Mouse (Mus musculus): ENCODE results near the gene Gramd1b. TPM values are rescaled to one million over a fixed set of nuclear protein-coding genes. Genes with fewer than 3 reads are reported as not detected.

The Gramd1b gene
- 5.5 and 7.1 TPM in 2 replicates for polyA plus RNA-seq (2014; fragmentation: Nextera tagmentation; extraction: Ambion mirVana)

DNA sequence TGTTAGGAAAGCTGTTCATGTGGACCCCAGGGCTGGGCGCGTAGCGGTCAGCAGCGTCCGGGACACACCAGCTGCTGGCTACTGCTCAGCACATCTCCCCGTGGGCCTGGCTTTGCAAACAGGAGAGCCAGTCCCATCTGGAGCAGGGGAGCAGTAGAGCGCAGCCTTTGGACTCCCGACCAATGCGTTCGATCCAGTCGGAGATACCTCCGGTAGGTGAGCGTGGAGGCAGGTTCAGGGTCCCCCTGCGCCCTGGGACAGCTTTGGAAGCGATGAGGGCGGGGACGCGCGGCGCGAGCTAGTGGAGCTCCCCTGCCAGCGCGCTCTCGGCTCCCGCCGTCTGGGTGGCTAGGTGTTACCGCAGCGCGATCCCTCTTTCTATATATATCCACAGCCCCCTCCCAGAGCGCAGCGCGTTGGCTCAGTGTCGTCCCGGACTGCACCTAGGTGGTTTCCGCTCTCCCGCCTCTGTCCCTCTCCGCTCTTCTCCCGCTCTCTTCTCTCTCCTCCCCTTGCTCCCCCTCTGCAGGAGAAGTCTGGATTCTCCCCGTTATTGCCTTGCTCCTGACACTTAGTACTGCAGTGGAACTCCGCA lies at the start of gene Gramd1b:
Gramd1b (minus strand) TSS at position 357 of the 595 bp plus-strand sequence.
- peaks cover 16% of the 10 kb centered on the region; the same call in 1 of the 2 replicates for H3K27me3 ChIP-seq (replicated peaks; ENCODE audit: control insufficient read depth, insufficient read depth, low read length)
- H3K9me3 ChIP-seq (ENCODE audit: control insufficient read depth, low read length): no peaks in the 10 kb centered on the region
- H3K4me1 ChIP-seq (ENCODE audit: control insufficient read depth, insufficient read depth, low read length): peaks cover 12% of the 10 kb centered on the region
- no peak within 1 kb of the TSS for H3K27ac ChIP-seq (replicated peaks; ENCODE audit: low read depth, low read length)
- ATAC-seq (ENCODE audit: low read depth) (peak; percentile 67), DNase-seq (ENCODE audit: low spot score) (peak; percentile 44)
- peak within 1 kb of the TSS; percentile 53 for H3K4me3 ChIP-seq (ENCODE audit: low read depth, low read length)
- under 1% methylated on average over 37 of the region's 40 CpGs for WGBS
- no peaks in the 10 kb centered on the region for H3K36me3 ChIP-seq (ENCODE audit: control insufficient read depth, insufficient read depth, low read length)
- peak within 1 kb of the TSS; percentile 92 for H3K4me2 ChIP-seq (ENCODE audit: low read depth, low read length)
- peak within 1 kb of the TSS; percentile 64 for H3K9ac ChIP-seq (ENCODE audit: low read depth, low read length)

GRCm38 (mm10) chr9:40578726-40579625 lies 47.8 kb upstream of the Gramd1b start:
- peaks cover 8% of the 10 kb centered on the region; the same call in 1 of the 2 replicates for H3K4me1 ChIP-seq (ENCODE audit: control insufficient read depth, insufficient read depth, low read length)
- H3K9me3 ChIP-seq (ENCODE audit: control insufficient read depth, low read length): no peaks in the 10 kb centered on the region
- H3K4me2 ChIP-seq (ENCODE audit: low read depth, low read length): no peak overlapping the region
- H3K27me3 ChIP-seq (replicated peaks; ENCODE audit: control insufficient read depth, insufficient read depth, low read length): no peaks in the 10 kb centered on the region
- H3K36me3 ChIP-seq (ENCODE audit: control insufficient read depth, insufficient read depth, low read length): no peaks in the 10 kb centered on the region
- no peak overlapping the region for H3K4me3 ChIP-seq (ENCODE audit: low read depth, low read length)
- 60% methylated on average over 11 of the region's 11 CpGs for WGBS
- H3K27ac ChIP-seq (replicated peaks; ENCODE audit: low read depth, low read length): no peak overlapping the region
- ATAC-seq (ENCODE audit: low read depth) (no peak), DNase-seq (ENCODE audit: low spot score) (no peak)
- no peak overlapping the region for H3K9ac ChIP-seq (ENCODE audit: low read depth, low read length)

DNA sequence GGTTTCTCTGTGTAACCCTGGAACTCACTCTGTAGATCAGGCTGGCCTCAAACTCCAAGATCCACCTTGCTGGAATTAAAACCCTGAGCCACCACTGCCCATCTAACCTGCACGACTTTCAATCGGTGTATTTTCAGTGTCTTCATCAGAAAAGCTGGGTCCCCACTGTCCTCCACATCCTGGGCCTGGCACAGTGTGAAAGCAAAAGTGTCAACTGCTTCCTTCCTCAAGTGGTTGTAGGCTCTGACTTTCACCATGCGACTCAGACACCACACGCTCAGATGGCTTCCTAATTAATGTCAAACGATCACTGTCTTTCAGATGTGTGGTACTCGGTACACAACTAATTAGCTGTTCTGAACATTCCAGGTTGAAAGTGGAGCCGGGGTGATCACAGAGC lies 45.9 kb upstream of the Gramd1b start:
- Histone ChIP-seq H3K9ac (ENCODE audit: low read depth, low read length) (no peak overlapping the region), H3K4me1 (ENCODE audit: control insufficient read depth, insufficient read depth, low read length) (peaks cover 8% of the 10 kb centered on the region; the same call in 1 of the 2 replicates), H3K27me3 (replicated peaks; ENCODE audit: control insufficient read depth, insufficient read depth, low read length) (no peaks in the 10 kb centered on the region), H3K27ac (replicated peaks; ENCODE audit: low read depth, low read length) (no peak overlapping the region), H3K4me2 (ENCODE audit: low read depth, low read length) (no peak overlapping the region), H3K36me3 (ENCODE audit: control insufficient read depth, insufficient read depth, low read length) (no peaks in the 10 kb centered on the region), H3K9me3 (ENCODE audit: control insufficient read depth, low read length) (no peaks in the 10 kb centered on the region), H3K4me3 (ENCODE audit: low read depth, low read length) (no peak overlapping the region)
- 66% methylated on average over 7 of the region's 7 CpGs for WGBS
- ATAC-seq (ENCODE audit: low read depth) (no peak), DNase-seq (ENCODE audit: low spot score) (no peak)

DNA sequence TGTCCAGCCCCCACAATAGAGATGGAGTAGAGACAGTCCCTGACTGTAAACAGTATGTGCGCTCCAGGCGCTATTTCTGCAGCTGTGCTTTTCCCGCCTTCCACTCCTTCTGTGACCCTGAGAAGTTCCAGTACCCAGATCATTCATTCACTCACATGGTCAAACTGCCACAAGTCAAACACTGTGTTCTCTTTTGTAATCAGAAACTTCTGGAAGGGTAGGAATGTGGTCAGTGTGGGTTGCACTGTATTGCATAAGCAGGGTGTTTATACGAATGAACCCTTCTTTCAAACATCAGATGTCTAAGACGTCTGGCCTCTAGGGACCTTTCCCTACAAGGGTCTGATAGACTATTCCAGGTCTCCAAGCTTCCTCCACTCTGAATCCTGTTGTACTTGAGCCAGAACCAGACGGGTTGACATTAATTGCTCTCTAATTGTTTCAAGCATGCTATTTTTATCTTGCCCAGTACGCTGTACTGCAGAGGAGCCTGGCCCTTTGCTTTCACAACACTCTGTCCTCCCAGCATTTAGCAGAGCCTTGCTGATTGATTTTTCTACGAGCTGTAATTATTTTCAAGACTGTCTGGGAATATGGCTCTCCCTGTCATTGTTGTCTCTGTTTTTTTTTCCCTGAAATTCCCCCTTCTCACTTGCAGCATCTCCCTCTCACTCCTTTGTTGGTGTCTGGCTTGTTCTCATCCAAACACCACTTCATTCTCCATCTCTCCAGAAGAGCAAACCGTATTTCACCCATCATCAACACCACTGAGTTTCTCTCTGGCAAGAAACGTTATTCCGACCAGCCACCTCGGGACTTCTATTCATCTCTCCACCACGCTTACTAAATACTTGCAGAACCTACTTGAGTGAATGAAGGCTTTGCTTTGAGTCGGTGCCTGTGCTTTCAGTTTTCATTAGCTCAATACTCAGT lies 44.1 kb upstream of the Gramd1b start:
- Histone ChIP-seq H3K4me1 (ENCODE audit: control insufficient read depth, insufficient read depth, low read length) (peaks cover 8% of the 10 kb centered on the region; the same call in 1 of the 2 replicates), H3K4me2 (ENCODE audit: low read depth, low read length) (no peak overlapping the region), H3K4me3 (ENCODE audit: low read depth, low read length) (no peak overlapping the region), H3K9me3 (ENCODE audit: control insufficient read depth, low read length) (no peaks in the 10 kb centered on the region), H3K9ac (ENCODE audit: low read depth, low read length) (no peak overlapping the region), H3K27me3 (replicated peaks; ENCODE audit: control insufficient read depth, insufficient read depth, low read length) (no peaks in the 10 kb centered on the region), H3K36me3 (ENCODE audit: control insufficient read depth, insufficient read depth, low read length) (no peaks in the 10 kb centered on the region), H3K27ac (replicated peaks; ENCODE audit: low read depth, low read length) (no peak overlapping the region)
- peak; percentile 75 for ATAC-seq (ENCODE audit: low read depth)
- WGBS: 41% methylated on average over 14 of the region's 14 CpGs
- DNase-seq (ENCODE audit: low spot score): peak; percentile 63

DNA sequence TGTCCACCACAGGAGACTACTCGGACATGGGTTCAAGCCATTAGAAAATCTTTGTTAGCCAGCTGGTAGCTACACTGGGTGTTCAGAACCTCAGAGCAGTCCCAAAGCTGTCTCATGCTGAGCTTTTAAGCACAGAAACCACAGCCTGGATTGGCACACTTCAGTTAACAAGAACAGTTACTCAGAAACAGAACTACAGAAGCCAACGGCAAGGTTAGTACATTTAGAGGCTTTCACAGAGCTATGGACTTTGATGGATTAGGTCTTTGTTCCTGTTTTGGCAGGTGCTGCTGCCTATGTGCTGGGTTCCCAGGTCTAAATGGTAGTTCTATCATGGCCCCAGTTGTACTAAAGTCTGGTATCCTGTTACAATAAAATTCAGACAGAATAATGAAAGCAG lies 40.1 kb upstream of the Gramd1b start:
- H3K9ac ChIP-seq (ENCODE audit: low read depth, low read length): no peak overlapping the region
- WGBS: 71% methylated on average over 2 of the region's 2 CpGs
- no peak for ATAC-seq (ENCODE audit: low read depth)
- H3K36me3 ChIP-seq (ENCODE audit: control insufficient read depth, insufficient read depth, low read length): no peaks in the 10 kb centered on the region
- no peak overlapping the region for H3K4me2 ChIP-seq (ENCODE audit: low read depth, low read length)
- H3K9me3 ChIP-seq (ENCODE audit: control insufficient read depth, low read length): no peaks in the 10 kb centered on the region
- no peak overlapping the region for H3K4me3 ChIP-seq (ENCODE audit: low read depth, low read length)
- DNase-seq (ENCODE audit: low spot score): no peak
- H3K27ac ChIP-seq (replicated peaks; ENCODE audit: low read depth, low read length): no peak overlapping the region
- no peaks in the 10 kb centered on the region for H3K27me3 ChIP-seq (replicated peaks; ENCODE audit: control insufficient read depth, insufficient read depth, low read length)
- H3K4me1 ChIP-seq (ENCODE audit: control insufficient read depth, insufficient read depth, low read length): peaks cover 8% of the 10 kb centered on the region; the same call in 1 of the 2 replicates

DNA sequence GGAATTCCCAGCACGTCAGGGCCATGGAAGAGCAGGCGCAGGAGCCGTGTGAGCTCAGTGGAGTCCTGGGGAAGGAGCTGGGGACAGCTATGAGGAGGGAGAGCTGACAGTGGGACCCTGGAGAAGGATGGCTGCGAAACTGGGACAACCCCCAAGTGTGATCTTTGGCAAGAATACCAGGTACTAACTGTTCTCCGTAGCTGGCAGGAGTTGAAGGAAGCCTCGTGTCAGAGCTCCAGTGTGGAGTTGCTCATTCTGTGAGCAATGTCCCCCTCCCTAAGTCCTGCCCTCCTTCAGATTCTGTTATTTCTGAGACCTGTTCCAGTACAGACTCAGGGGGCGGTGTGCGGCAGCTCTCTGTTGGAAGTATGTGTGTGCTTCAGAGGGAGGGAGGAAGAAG lies 36.9 kb upstream of the Gramd1b start:
- Histone ChIP-seq H3K9ac (ENCODE audit: low read depth, low read length) (no peak overlapping the region), H3K9me3 (ENCODE audit: control insufficient read depth, low read length) (no peaks in the 10 kb centered on the region), H3K4me2 (ENCODE audit: low read depth, low read length) (no peak overlapping the region), H3K4me3 (ENCODE audit: low read depth, low read length) (no peak overlapping the region), H3K27me3 (replicated peaks; ENCODE audit: control insufficient read depth, insufficient read depth, low read length) (no peaks in the 10 kb centered on the region), H3K27ac (replicated peaks; ENCODE audit: low read depth, low read length) (no peak overlapping the region), H3K36me3 (ENCODE audit: control insufficient read depth, insufficient read depth, low read length) (no peaks in the 10 kb centered on the region), H3K4me1 (ENCODE audit: control insufficient read depth, insufficient read depth, low read length) (no peaks in the 10 kb centered on the region)
- DNase-seq (ENCODE audit: low spot score) (peak; percentile 22), ATAC-seq (ENCODE audit: low read depth) (no peak)
- WGBS: 73% methylated on average over 8 of the region's 8 CpGs

GRCm38 (mm10) chr9:40563750-40564149 lies 32.6 kb upstream of the Gramd1b start:
- ATAC-seq (ENCODE audit: low read depth) (no peak), DNase-seq (ENCODE audit: low spot score) (no peak)
- H3K9me3 ChIP-seq (ENCODE audit: control insufficient read depth, low read length): no peaks in the 10 kb centered on the region
- H3K4me1 ChIP-seq (ENCODE audit: control insufficient read depth, insufficient read depth, low read length): no peaks in the 10 kb centered on the region
- no peaks in the 10 kb centered on the region for H3K36me3 ChIP-seq (ENCODE audit: control insufficient read depth, insufficient read depth, low read length)
- H3K9ac ChIP-seq (ENCODE audit: low read depth, low read length): no peak overlapping the region
- no peak overlapping the region for H3K4me3 ChIP-seq (ENCODE audit: low read depth, low read length)
- no peaks in the 10 kb centered on the region for H3K27me3 ChIP-seq (replicated peaks; ENCODE audit: control insufficient read depth, insufficient read depth, low read length)
- no peak overlapping the region for H3K27ac ChIP-seq (replicated peaks; ENCODE audit: low read depth, low read length)
- H3K4me2 ChIP-seq (ENCODE audit: low read depth, low read length): no peak overlapping the region

- Histone ChIP-seq H3K27me3 (replicated peaks; ENCODE audit: control insufficient read depth, insufficient read depth, low read length) (no peaks in the 10 kb centered on the region), H3K27ac (replicated peaks; ENCODE audit: low read depth, low read length) (no peak overlapping the region), H3K9ac (ENCODE audit: low read depth, low read length) (no peak overlapping the region), H3K4me3 (ENCODE audit: low read depth, low read length) (no peak overlapping the region), H3K4me1 (ENCODE audit: control insufficient read depth, insufficient read depth, low read length) (no peaks in the 10 kb centered on the region), H3K36me3 (ENCODE audit: control insufficient read depth, insufficient read depth, low read length) (no peaks in the 10 kb centered on the region), H3K9me3 (ENCODE audit: control insufficient read depth, low read length) (no peaks in the 10 kb centered on the region), H3K4me2 (ENCODE audit: low read depth, low read length) (no peak overlapping the region)
- WGBS: 77% methylated on average over 7 of the region's 7 CpGs
- DNase-seq (ENCODE audit: low spot score) (no peak), ATAC-seq (ENCODE audit: low read depth) (no peak)
Observed at GRCm38 (mm10) chr9:40559646-40560045, 28.5 kb upstream of the Gramd1b start.

All from embryonic facial prominence, embryonic 14.5 days (tissue).